ENCODE assay signal across 8 mouse cellular contexts in genomic region chr7:41633221-41633984, GRCm38 (mm10). TPM values are rescaled to one million over a fixed set of nuclear protein-coding genes. Genes with fewer than 3 reads are reported as not detected.
A peak's percentile ranks its signal among the peaks of the same experiment; 100 is the strongest.
DNase-seq lines count a peak whose midpoint lies in the region; ATAC-seq and TF ChIP-seq lines count a peak whose summit lies in the region.

No protein-coding gene starts in this region.

- peak; percentile 97 for DNase-seq in ZHBTc4 (ENCODE audit: low read depth, low spot score)
- DNase-seq in gastrocnemius, adult 2 months: peak; percentile 92
- DNase-seq in hindbrain, postnatal 0 days (ENCODE audit: low spot score): peak; percentile 98
- peak; percentile 85 to 90 for DNase-seq in left cerebral cortex, adult 2 months (ENCODE audit: extremely low spot score in 1 of 2, low spot score in 2 of 2)
- peak; percentile 90 to 97 for DNase-seq in right cerebral cortex, adult 2 months (ENCODE audit: low spot score in 2 of 2)
- DNase-seq in urinary bladder, postnatal 14 days (ENCODE audit: low spot score): peak; percentile 88

- H3K27me3 ChIP-seq in hindbrain, postnatal 0 days (ENCODE audit: insufficient read depth, low read length): no peaks in the 10 kb centered on the region

- H3K36me3 ChIP-seq in hindbrain, postnatal 0 days (ENCODE audit: insufficient read depth, low read length): peaks cover 5% of the 10 kb centered on the region; the same call in 1 of the 2 replicates

- intact Hi-C loops in gastrocnemius, adult 2 months (cut with DNase I): loop anchor here (2.0 to 5.0 kb wide), 2 partner anchors 133 to 241 kb away; partner anchors contain the start of gene AI987944
- intact Hi-C loops in left cerebral cortex, adult 2 months (cut with DNase I): loop anchor here (1.0 kb wide), 1 partner anchor 240 kb away; the partner anchor contains the start of gene AI987944

- peak overlapping the region; percentile 82 for H3K4me3 ChIP-seq in gastrocnemius, adult 2 months
- peak overlapping the region; percentile 71 for H3K4me3 ChIP-seq in hindbrain, postnatal 0 days (ENCODE audit: low read length)
- peak overlapping the region; percentile 97 for H3K4me3 ChIP-seq in left cerebral cortex, adult 2 months

- H3K9me3 ChIP-seq in hindbrain, postnatal 0 days (ENCODE audit: low read length): no peaks in the 10 kb centered on the region

- peak overlapping the region; percentile 89 for H3K4me2 ChIP-seq in hindbrain, postnatal 0 days (ENCODE audit: low read depth, low read length)

- under 1% methylated on average over 25 of the region's 26 CpGs for WGBS in hindbrain, postnatal 0 days

- H3K27ac ChIP-seq in gastrocnemius, adult 2 months: peak overlapping the region; percentile 100
- peak overlapping the region; percentile 99 for H3K27ac ChIP-seq in hindbrain, postnatal 0 days
- peak overlapping the region; percentile 99 for H3K27ac ChIP-seq in left cerebral cortex, adult 2 months

- H3K9ac ChIP-seq in hindbrain, postnatal 0 days (replicated peaks; ENCODE audit: low read length): peak overlapping the region; percentile 84

- ATAC-seq in common myeloid progenitor, adult 5-6 weeks (replicated peaks; ENCODE audit: low read depth, poor library complexity, severe bottlenecking): peak; percentile 87
- peak; percentile 98 for ATAC-seq in hindbrain, postnatal 0 days
- ATAC-seq in megakaryocyte, adult 5-6 weeks (ENCODE audit: poor library complexity, severe bottlenecking): peak; percentile 85

- no peak for TF ChIP-seq CTCF in gastrocnemius, adult 2 months (IDR thresholded peaks at IDR 0.05)
- no peak for TF ChIP-seq CTCF in hindbrain, postnatal 0 days (IDR thresholded peaks at IDR 0.05; ENCODE audit: low read depth)
- no peak; the same call in 1 of the 2 replicates for TF ChIP-seq CTCF in left cerebral cortex, adult 2 months (IDR thresholded peaks at IDR 0.05)

- peaks cover 6% of the 10 kb centered on the region; the same call in 1 of the 2 replicates for H3K4me1 ChIP-seq in hindbrain, postnatal 0 days (ENCODE audit: insufficient read depth, low read length)

RNA-seq across cellular contexts. Expression of gene Zfp788, which starts 0.4 kb away (rescaled TPM):
- 9.4 and 11.1 TPM in 2 replicates for total RNA-seq in common myeloid progenitor, adult 5-6 weeks (2017)
- total RNA-seq in gastrocnemius, adult 2 months (2021): 10 to 100 TPM in 1 of 2 experiments, 1 to 10 TPM in 1; 9.8 to 10.8 TPM
- 12.2 and 19.0 TPM in 2 replicates for total RNA-seq in hindbrain, postnatal 0 days (2014; rRNA removed)
- polyA plus RNA-seq in hindbrain, postnatal 0 days (2015; fragmentation: Nextera tagmentation; extraction: Ambion mirVana): 14.4 and 16.2 TPM in 2 replicates
- total RNA-seq in left cerebral cortex, adult 2 months (2021): 10 to 100 TPM; 35.1 to 35.6 TPM
- 4.6 and 10.9 TPM in 2 replicates for total RNA-seq in megakaryocyte, adult 5-6 weeks (2015)
- total RNA-seq in megakaryocyte, adult 5-6 weeks (2017): 4.7 and 8.2 TPM in 2 replicates

RNA-seq across cellular contexts. Expression of gene 2610021A01Rik, which starts 34.4 kb away (rescaled TPM):
- total RNA-seq in common myeloid progenitor, adult 5-6 weeks (2017): 31.3 and 36.4 TPM in 2 replicates
- 10 to 100 TPM in 1 of 2 experiments, 1 to 10 TPM in 1; 9.7 to 10.5 TPM for total RNA-seq in gastrocnemius, adult 2 months (2021)
- 22.0 and 28.6 TPM in 2 replicates for total RNA-seq in hindbrain, postnatal 0 days (2014; rRNA removed)
- 7.6 and 8.3 TPM in 2 replicates for polyA plus RNA-seq in hindbrain, postnatal 0 days (2015; fragmentation: Nextera tagmentation; extraction: Ambion mirVana)
- total RNA-seq in left cerebral cortex, adult 2 months (2021): 10 to 100 TPM; 30.4 to 34.1 TPM
- 10.3 and 10.6 TPM in 2 replicates for total RNA-seq in megakaryocyte, adult 5-6 weeks (2015)
- 7.8 and 8.7 TPM in 2 replicates for total RNA-seq in megakaryocyte, adult 5-6 weeks (2017)

RNA-seq across cellular contexts. Expression of gene Gm6871, which starts 59.9 kb away (rescaled TPM):
- total RNA-seq in common myeloid progenitor, adult 5-6 weeks (2017): not detected in 2 replicates
- not detected for total RNA-seq in gastrocnemius, adult 2 months (2021)
- total RNA-seq in hindbrain, postnatal 0 days (2014; rRNA removed): not detected in 2 replicates
- polyA plus RNA-seq in hindbrain, postnatal 0 days (2015; fragmentation: Nextera tagmentation; extraction: Ambion mirVana): not detected in 2 replicates
- total RNA-seq in left cerebral cortex, adult 2 months (2021): not detected
- total RNA-seq in megakaryocyte, adult 5-6 weeks (2015): not detected in 2 replicates
- not detected in 2 replicates for total RNA-seq in megakaryocyte, adult 5-6 weeks (2017)

Comparison
In these comparisons a context has a peak if more than half of its experiments do, and no peak if none do; other contexts are left out.
1. Peak in every context shown above with its lines: DNase-seq, ATAC-seq, H3K4me3 ChIP-seq and H3K27ac ChIP-seq.